Mouse (Mus musculus) kidney, embryonic 16.5 days (tissue): ENCODE results near the gene Slc25a51. TPM values are rescaled to one million over a fixed set of nuclear protein-coding genes. Genes with fewer than 3 reads are reported as not detected.

Experiments
- ATAC-seq: fragments of 200-750 bp; cut with Nextera tagmentation; 2 replicates; pipeline ENCODE4 v1.8.0; 2017; ENCODE audit warnings: moderate TSS enrichment; ENCODE audit not compliant: low FRiP score, low TSS enrichment
- H3K27ac ChIP-seq: fragments of 300-500 bp; sonication (generic); 2 replicates; pipeline ENCODE4 v1.5.1; 2014; ENCODE audit warnings: low read length
- H3K27me3 ChIP-seq: fragments of 300-500 bp; sonication (generic); 2 replicates; pipeline ENCODE4 v1.6.1; 2014; ENCODE audit warnings: low read length, control low read depth, mixed read lengths; ENCODE audit not compliant: insufficient read depth
- H3K36me3 ChIP-seq: fragments of 300-500 bp; sonication (generic); 2 replicates; pipeline ENCODE4 v1.6.1; 2014; ENCODE audit warnings: low read length, control low read depth, mixed read lengths; ENCODE audit not compliant: insufficient read depth
- H3K4me1 ChIP-seq: fragments of 300-500 bp; sonication (generic); 2 replicates; pipeline ENCODE4 v1.6.1; 2014; ENCODE audit warnings: low read length, control low read depth, mixed read lengths; ENCODE audit not compliant: insufficient read depth
- H3K4me2 ChIP-seq: fragments of 300-500 bp; sonication (generic); replicated peaks from 2 replicates; pipeline ENCODE4 v1.6.1; 2014; ENCODE audit warnings: low read depth, low read length
- H3K4me3 ChIP-seq: fragments of 300-500 bp; sonication (generic); 2 replicates; pipeline ENCODE4 v1.5.1; 2014; ENCODE audit warnings: mild to moderate bottlenecking, low read length
- H3K9ac ChIP-seq: fragments of 300-500 bp; sonication (generic); replicated peaks from 2 replicates; pipeline ENCODE4 v1.6.1; 2014; ENCODE audit warnings: low read length
- H3K9me3 ChIP-seq: fragments of 300-500 bp; sonication (generic); 2 replicates; pipeline ENCODE4 v1.6.1; 2016; ENCODE audit warnings: low read length, control low read depth
- WGBS: fragments of 180-500 bp; shearing (Covaris S2); extraction: QIAGEN DNeasy Blood & Tissue Kit; methylation state at CpG from one replicate; pipeline ENCODE4 v1.1.7; 2014; 5-methylcytosine and 5-hydroxymethylcytosine counted together
- polyA plus RNA-seq: library from polyadenylated mRNA; unstranded; fragments of >200 nt; fragmentation: Nextera tagmentation; extraction: Ambion mirVana; gene quantifications from 2 replicates; pipeline ENCODE4 v1.2.1, GENCODE M21; 2015

Gene Slc25a51
- polyA plus RNA-seq, 1 experiment from 2014 or later = 70.6 TPM

GRCm38 (mm10) chr4:45416314-45416713, 7.7 kb upstream of the Slc25a51 start:
- WGBS = 74% methylated on average over 7 of the region's 7 CpGs
- no peaks in the 10 kb centered on the region for H3K9me3 ChIP-seq
- no peak overlapping the region for H3K27ac ChIP-seq
- H3K4me2 ChIP-seq = no peak overlapping the region
- H3K4me3 ChIP-seq = no peak overlapping the region
- ATAC-seq = no peak
- H3K36me3 ChIP-seq = no peaks in the 10 kb centered on the region
- H3K9ac ChIP-seq = no peak overlapping the region
- H3K27me3 ChIP-seq = no peaks in the 10 kb centered on the region
- H3K4me1 ChIP-seq = peaks cover 10% of the 10 kb centered on the region

GRCm38 (mm10) chr4:45413674-45414338, 5.2 kb upstream of the Slc25a51 start:
- no peak overlapping the region for H3K27ac ChIP-seq
- H3K4me2 ChIP-seq = no peak overlapping the region
- no peak overlapping the region for H3K4me3 ChIP-seq
- no peaks in the 10 kb centered on the region for H3K9me3 ChIP-seq
- no peaks in the 10 kb centered on the region for H3K36me3 ChIP-seq
- 81% methylated on average over 9 of the region's 9 CpGs for WGBS
- peaks cover 13% of the 10 kb centered on the region for H3K4me1 ChIP-seq
- ATAC-seq = no peak
- no peaks in the 10 kb centered on the region for H3K27me3 ChIP-seq
- H3K9ac ChIP-seq = no peak overlapping the region

- ATAC-seq = no peak
- peaks cover 9% of the 10 kb centered on the region for H3K4me1 ChIP-seq
- WGBS = 69% methylated on average over 16 of the region's 16 CpGs
- H3K4me3 ChIP-seq = no peak overlapping the region
- no peak overlapping the region for H3K4me2 ChIP-seq
- H3K9me3 ChIP-seq = no peaks in the 10 kb centered on the region
- no peak overlapping the region for H3K27ac ChIP-seq
- no peaks in the 10 kb centered on the region for H3K27me3 ChIP-seq
- no peak overlapping the region for H3K9ac ChIP-seq
- H3K36me3 ChIP-seq = no peaks in the 10 kb centered on the region
Measured at GRCm38 (mm10) chr4:45412433-45413192, 4.0 kb upstream of the Slc25a51 start.

- H3K27ac ChIP-seq = no peak overlapping the region
- H3K9me3 ChIP-seq = no peaks in the 10 kb centered on the region
- no peak for ATAC-seq
- H3K27me3 ChIP-seq = no peaks in the 10 kb centered on the region
- no peak overlapping the region for H3K4me3 ChIP-seq
- 91% methylated on average over 8 of the region's 8 CpGs for WGBS
- no peak overlapping the region for H3K4me2 ChIP-seq
- no peak overlapping the region for H3K9ac ChIP-seq
- no peaks in the 10 kb centered on the region for H3K36me3 ChIP-seq
- H3K4me1 ChIP-seq = peaks cover 22% of the 10 kb centered on the region
Measured at GRCm38 (mm10) chr4:45411181-45411790, 2.7 kb upstream of the Slc25a51 start.

GRCm38 (mm10) chr4:45409270-45409669, 704 bp upstream of the Slc25a51 start:
- Histone ChIP-seq H3K4me2 (peak overlapping the region; percentile 86), H3K27me3 (no peaks in the 10 kb centered on the region), H3K9me3 (no peaks in the 10 kb centered on the region), H3K4me3 (peak overlapping the region; percentile 94), H3K27ac (peak overlapping the region; percentile 92), H3K9ac (peak overlapping the region; percentile 99), H3K4me1 (peaks cover 29% of the 10 kb centered on the region), H3K36me3 (peaks cover 3% of the 10 kb centered on the region)
- ATAC-seq = peak; percentile 76
- under 1% methylated on average over 10 of the region's 10 CpGs for WGBS

GRCm38 (mm10) chr4:45407703-45408334, 747 bp downstream of the Slc25a51 start:
- Histone ChIP-seq H3K9me3 (no peaks in the 10 kb centered on the region), H3K4me1 (peaks cover 29% of the 10 kb centered on the region), H3K4me2 (peak overlapping the region; percentile 86), H3K27ac (peak overlapping the region; percentile 92), H3K4me3 (peak overlapping the region; percentile 94), H3K36me3 (peaks cover 14% of the 10 kb centered on the region), H3K27me3 (no peaks in the 10 kb centered on the region), H3K9ac (peak overlapping the region; percentile 99)
- WGBS = 2% methylated on average over 19 of the region's 19 CpGs
- ATAC-seq = peak; percentile 14; the same call in 1 of the 2 replicates

- Histone ChIP-seq H3K4me3 (peak overlapping the region; percentile 94), H3K9ac (peak overlapping the region; percentile 99), H3K27ac (0 out of 2 replicates have a peak overlapping the region, but pooled peaks have one; percentile 92), H3K4me2 (peak overlapping the region; percentile 86), H3K27me3 (no peaks in the 10 kb centered on the region), H3K4me1 (peaks cover 29% of the 10 kb centered on the region), H3K9me3 (no peaks in the 10 kb centered on the region), H3K36me3 (peaks cover 19% of the 10 kb centered on the region)
- WGBS = 37% methylated on average over 5 of the region's 5 CpGs
- ATAC-seq = no peak
Measured at GRCm38 (mm10) chr4:45407001-45407702, 1.4 kb downstream of the Slc25a51 start.

- Histone ChIP-seq H3K36me3 (peaks cover 23% of the 10 kb centered on the region), H3K27me3 (no peaks in the 10 kb centered on the region), H3K9me3 (no peaks in the 10 kb centered on the region), H3K4me1 (peaks cover 29% of the 10 kb centered on the region), H3K9ac (peak overlapping the region; percentile 22), H3K27ac (0 out of 2 replicates have a peak overlapping the region, but pooled peaks have one; percentile 21), H3K4me2 (peak overlapping the region; percentile 86; the same call in 1 of the 2 replicates), H3K4me3 (peak overlapping the region; percentile 94; the same call in 1 of the 2 replicates)
- ATAC-seq = no peak
- WGBS = 81% methylated on average over 7 of the region's 7 CpGs
Measured at GRCm38 (mm10) chr4:45406397-45406796, 2.2 kb downstream of the Slc25a51 start.

GRCm38 (mm10) chr4:45405315-45405714, 3.3 kb downstream of the Slc25a51 start:
- no peaks in the 10 kb centered on the region for H3K27me3 ChIP-seq
- H3K4me2 ChIP-seq = no peak overlapping the region
- peaks cover 31% of the 10 kb centered on the region for H3K36me3 ChIP-seq
- no peaks in the 10 kb centered on the region for H3K9me3 ChIP-seq
- H3K4me1 ChIP-seq = peaks cover 29% of the 10 kb centered on the region
- WGBS = 62% methylated on average over 7 of the region's 7 CpGs
- no peak for ATAC-seq
- H3K9ac ChIP-seq = no peak overlapping the region
- H3K4me3 ChIP-seq = no peak overlapping the region
- no peak overlapping the region for H3K27ac ChIP-seq
